Mouse (Mus musculus): ENCODE data around the gene Zdhhc22. TPM values are rescaled to one million over a fixed set of nuclear protein-coding genes. Genes with fewer than 3 reads are reported as not detected.

The Zdhhc22 gene
- polyA plus RNA-seq, 1 experiment from 2014 or later, result 2.9 TPM

DNA sequence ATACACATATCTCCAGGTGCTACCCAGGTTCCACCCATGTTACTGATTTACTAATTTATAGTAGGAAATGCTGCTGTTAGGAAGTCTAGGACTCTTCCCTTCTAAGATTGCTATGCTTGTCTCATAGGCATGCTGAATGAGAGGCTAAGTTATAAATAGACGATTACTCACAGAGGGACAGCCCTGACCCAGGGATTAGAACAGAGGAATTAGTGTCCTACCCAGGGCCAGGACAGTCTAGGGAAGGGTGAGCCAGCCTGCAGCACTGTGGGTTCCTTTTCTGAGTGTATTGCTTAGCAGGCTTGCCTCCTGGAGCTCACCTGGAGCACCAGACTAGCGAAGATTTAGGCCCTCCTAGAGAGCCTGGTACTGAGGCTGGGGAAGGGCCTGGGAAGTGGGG, 34.3 kb downstream of the Zdhhc22 start:
- Histone ChIP-seq H3K36me3 (peaks cover 65% of the 10 kb centered on the region), H3K4me1 (no peaks in the 10 kb centered on the region)
- ATAC-seq (ENCODE audit: low FRiP score), result no peak

DNA sequence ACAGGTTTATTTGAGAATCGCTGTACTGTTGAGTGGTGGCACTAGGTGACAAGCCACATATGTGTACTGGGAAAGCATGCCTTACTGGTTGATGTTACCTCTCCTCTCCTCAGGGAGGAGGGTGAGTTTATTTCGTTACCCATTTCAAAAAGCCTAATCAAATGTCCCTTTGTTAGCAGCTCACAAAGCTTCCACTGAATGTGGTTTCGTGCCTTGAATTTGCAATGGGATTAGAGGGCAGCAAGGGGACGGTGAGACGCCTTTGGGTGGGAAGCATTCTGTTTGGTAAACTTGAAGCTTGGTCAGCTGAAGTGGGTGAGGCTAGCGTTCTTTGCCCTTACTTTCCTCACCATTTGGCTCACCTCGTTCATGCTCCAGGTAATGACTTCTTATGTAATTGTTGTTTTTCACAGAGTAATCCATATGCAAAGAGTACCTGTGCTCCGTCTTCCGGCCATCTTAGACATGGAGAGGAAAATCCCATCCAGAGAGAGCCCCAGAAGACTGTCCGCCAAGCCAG, 37.8 kb downstream of the Zdhhc22 start:
- no peak overlapping the region for H3K9ac ChIP-seq
- peaks cover 23% of the 10 kb centered on the region for H3K4me1 ChIP-seq
- ATAC-seq (ENCODE audit: low FRiP score), result no peak
- WGBS, result 79% methylated on average over 10 of the region's 10 CpGs
- H3K36me3 ChIP-seq, result peaks cover 33% of the 10 kb centered on the region
- H3K4me2 ChIP-seq (replicated peaks), result no peak overlapping the region
- H3K27ac ChIP-seq, result no peak overlapping the region
- no peak overlapping the region for H3K4me3 ChIP-seq
- no peaks in the 10 kb centered on the region for H3K9me3 ChIP-seq (replicated peaks)
- no peaks in the 10 kb centered on the region for H3K27me3 ChIP-seq

More for the DNA sequence above, 34.3 kb downstream of the Zdhhc22 start:
- Histone ChIP-seq H3K4me2 (replicated peaks) (no peak overlapping the region), H3K27me3 (no peaks in the 10 kb centered on the region), H3K4me3 (no peak overlapping the region), H3K9ac (no peak overlapping the region), H3K9me3 (replicated peaks) (no peaks in the 10 kb centered on the region), H3K27ac (no peak overlapping the region)
- 87% methylated on average over 2 of the region's 2 CpGs for WGBS

DNA sequence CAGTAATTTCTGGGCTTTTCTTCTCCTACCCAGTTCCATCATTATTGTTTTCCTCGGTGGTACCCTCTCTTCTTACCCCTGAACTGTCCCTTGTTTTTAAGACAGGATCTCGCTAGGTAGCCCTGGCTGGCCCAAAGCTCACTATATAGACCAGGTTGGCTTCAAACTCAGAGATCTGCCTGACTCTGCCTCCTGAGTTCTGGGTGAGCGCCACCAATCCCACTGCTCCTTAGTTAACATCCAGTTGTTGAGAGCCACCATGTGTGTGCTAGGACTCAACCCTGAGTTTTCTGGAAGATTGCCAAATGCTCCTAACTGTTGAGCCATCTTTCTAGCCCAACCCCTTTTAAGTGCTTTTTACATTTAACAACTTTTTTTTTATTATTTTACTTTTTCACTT, 39.3 kb downstream of the Zdhhc22 start:
- 97% methylated on average over 3 of the region's 3 CpGs for WGBS
- H3K4me3 ChIP-seq, result no peak overlapping the region
- no peak for ATAC-seq (ENCODE audit: low FRiP score)
- H3K4me2 ChIP-seq (replicated peaks), result no peak overlapping the region
- H3K9me3 ChIP-seq (replicated peaks), result no peaks in the 10 kb centered on the region
- H3K27ac ChIP-seq, result no peak overlapping the region
- no peaks in the 10 kb centered on the region for H3K27me3 ChIP-seq
- H3K4me1 ChIP-seq, result peaks cover 27% of the 10 kb centered on the region
- H3K9ac ChIP-seq, result no peak overlapping the region
- peaks cover 23% of the 10 kb centered on the region for H3K36me3 ChIP-seq

DNA sequence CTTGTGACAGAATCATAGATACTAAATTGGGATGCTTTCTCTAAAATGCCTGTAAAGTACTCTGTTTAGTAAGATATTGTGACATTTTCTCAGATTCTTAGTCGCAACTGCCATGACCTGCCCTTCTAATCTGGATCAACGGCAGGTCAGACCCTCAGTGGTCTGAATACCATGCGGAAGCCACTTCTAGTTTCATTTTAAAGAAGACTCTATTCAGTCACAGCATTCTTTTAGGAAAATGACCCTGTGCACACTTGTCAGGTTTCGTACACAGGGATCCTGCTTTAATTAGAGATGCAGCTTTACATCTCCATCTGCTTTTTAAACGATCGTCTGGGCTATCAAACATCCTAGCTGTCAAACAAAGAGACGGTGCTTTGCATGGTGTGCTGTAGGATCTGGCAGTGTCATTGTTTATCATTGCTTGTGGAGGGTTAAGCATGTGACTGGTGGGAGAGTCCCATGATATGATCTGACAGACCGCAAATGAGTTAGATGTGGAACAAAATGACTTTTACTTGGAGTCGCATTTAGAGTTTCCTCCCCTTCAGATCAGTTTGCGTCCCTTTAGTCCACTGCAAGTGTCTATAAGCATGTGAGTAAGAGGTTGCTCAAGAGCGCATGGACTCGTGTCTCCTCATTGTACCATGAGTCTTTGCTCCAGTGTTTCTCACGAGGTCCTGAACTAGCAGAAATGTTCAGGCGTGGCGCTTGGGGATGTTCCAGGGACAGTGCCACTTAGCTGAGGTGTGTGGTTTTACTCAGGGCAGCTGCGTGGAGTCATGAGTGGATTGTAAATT, 39.9 kb downstream of the Zdhhc22 start:
- Histone ChIP-seq H3K4me3 (no peak overlapping the region), H3K9me3 (replicated peaks) (no peaks in the 10 kb centered on the region), H3K27ac (0 out of 2 replicates have a peak overlapping the region, but pooled peaks have one; percentile 13), H3K4me1 (peaks cover 29% of the 10 kb centered on the region), H3K36me3 (peaks cover 17% of the 10 kb centered on the region), H3K27me3 (no peaks in the 10 kb centered on the region), H3K4me2 (replicated peaks) (no peak overlapping the region), H3K9ac (no peak overlapping the region; the same call in 1 of the 2 replicates)
- no peak for ATAC-seq (ENCODE audit: low FRiP score)
- 84% methylated on average over 16 of the region's 16 CpGs for WGBS

DNA sequence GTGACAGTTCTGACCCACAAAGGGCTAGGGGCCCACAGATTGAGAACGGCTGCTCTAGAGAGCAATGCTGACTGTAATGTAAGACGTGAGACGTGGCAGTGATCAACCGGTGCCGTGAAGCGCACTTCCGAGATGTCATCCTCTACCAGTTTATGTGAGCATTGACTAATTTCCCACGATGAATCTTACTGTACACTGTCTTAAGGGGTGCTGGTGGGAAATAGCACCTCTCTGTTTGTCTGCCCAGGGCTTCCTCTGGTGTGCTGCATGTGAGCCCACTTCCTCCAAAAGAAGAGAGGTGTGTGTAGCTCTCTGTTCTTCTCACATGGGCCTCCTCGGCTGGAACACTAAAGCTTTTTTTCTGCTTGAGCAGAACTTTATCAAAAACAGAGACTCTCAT, 40.7 kb downstream of the Zdhhc22 start:
- WGBS, result 91% methylated on average over 9 of the region's 9 CpGs
- Histone ChIP-seq H3K9ac (no peak overlapping the region), H3K4me1 (peaks cover 32% of the 10 kb centered on the region), H3K9me3 (replicated peaks) (no peaks in the 10 kb centered on the region), H3K36me3 (peaks cover 11% of the 10 kb centered on the region), H3K27ac (no peak overlapping the region), H3K4me2 (replicated peaks) (no peak overlapping the region), H3K4me3 (no peak overlapping the region), H3K27me3 (no peaks in the 10 kb centered on the region)
- ATAC-seq (ENCODE audit: low FRiP score), result no peak

DNA sequence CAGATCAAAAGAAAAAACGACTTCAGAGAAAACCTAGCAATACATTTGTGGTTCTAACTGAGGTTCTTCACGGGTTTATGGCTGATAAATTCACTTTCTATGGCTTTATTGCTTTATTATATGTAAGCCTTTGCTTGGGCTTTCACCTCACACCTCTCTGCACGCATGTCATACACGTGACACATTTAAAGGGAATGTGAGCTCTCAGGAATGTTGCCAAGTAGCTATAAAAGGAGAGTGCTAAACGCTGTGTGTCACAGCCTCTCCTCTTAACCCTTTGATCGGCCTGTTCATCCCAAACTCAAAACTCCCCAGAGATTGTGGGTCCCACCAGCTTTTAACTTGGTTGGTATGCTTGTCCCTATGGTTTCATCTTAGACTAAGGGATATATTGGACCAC, 41.6 kb downstream of the Zdhhc22 start:
- H3K4me1 ChIP-seq, result peaks cover 32% of the 10 kb centered on the region

DNA sequence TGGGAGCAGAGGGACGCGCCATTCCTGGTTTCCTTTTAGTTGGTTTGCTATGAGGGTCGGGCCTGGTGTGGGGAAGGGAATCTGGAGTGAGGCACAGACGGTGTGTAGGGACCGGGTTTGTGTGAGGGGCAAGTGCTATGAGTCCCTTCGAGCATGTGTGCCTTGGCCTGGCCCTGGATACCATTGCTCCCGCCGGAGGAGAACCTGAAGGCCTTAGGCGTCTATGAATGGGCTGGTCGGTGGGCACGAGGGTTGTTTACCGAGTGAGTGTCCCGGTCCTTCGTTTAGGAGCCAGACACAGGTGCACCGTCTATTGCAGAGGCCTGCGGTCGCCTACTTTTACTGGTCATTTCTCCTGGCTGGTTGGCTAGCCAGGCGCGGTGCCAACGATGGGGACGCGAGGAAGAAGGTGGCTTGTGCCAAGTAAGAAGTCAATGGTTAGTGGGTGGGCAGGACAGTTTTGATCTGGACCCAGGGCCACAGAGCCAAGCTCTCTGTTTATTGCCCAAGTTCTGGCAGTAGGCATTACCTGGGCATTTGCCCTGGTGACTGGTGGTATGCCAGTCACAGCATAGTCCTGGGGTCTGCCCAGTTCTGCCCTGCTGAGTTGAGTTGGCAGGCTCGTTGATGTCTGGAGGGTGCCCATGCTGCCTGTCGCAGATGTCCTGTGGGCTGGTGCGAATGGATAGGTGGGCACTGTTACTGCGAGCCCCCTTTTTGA, 42.4 kb downstream of the Zdhhc22 start:
- Histone ChIP-seq H3K4me1 (peaks cover 32% of the 10 kb centered on the region), H3K36me3 (peaks cover 5% of the 10 kb centered on the region; the same call in 1 of the 2 replicates), H3K4me3 (peak overlapping the region; percentile 68), H3K27me3 (no peaks in the 10 kb centered on the region), H3K27ac (peak overlapping the region; percentile 100), H3K9me3 (replicated peaks) (no peaks in the 10 kb centered on the region), H3K4me2 (replicated peaks) (peak overlapping the region; percentile 94), H3K9ac (peak overlapping the region; percentile 89)
- 18% methylated on average over 26 of the region's 26 CpGs for WGBS
- ATAC-seq (ENCODE audit: low FRiP score), result peak; percentile 61

More for the DNA sequence above, 41.6 kb downstream of the Zdhhc22 start:
- Histone ChIP-seq H3K9me3 (replicated peaks) (no peaks in the 10 kb centered on the region), H3K9ac (no peak overlapping the region), H3K27me3 (no peaks in the 10 kb centered on the region), H3K4me3 (peak overlapping the region; percentile 68; the same call in 1 of the 2 replicates), H3K27ac (no peak overlapping the region), H3K36me3 (peaks cover 6% of the 10 kb centered on the region; the same call in 1 of the 2 replicates), H3K4me2 (replicated peaks) (peak overlapping the region; percentile 94)
- ATAC-seq (ENCODE audit: low FRiP score), result no peak
- 73% methylated on average over 6 of the region's 6 CpGs for WGBS

DNA sequence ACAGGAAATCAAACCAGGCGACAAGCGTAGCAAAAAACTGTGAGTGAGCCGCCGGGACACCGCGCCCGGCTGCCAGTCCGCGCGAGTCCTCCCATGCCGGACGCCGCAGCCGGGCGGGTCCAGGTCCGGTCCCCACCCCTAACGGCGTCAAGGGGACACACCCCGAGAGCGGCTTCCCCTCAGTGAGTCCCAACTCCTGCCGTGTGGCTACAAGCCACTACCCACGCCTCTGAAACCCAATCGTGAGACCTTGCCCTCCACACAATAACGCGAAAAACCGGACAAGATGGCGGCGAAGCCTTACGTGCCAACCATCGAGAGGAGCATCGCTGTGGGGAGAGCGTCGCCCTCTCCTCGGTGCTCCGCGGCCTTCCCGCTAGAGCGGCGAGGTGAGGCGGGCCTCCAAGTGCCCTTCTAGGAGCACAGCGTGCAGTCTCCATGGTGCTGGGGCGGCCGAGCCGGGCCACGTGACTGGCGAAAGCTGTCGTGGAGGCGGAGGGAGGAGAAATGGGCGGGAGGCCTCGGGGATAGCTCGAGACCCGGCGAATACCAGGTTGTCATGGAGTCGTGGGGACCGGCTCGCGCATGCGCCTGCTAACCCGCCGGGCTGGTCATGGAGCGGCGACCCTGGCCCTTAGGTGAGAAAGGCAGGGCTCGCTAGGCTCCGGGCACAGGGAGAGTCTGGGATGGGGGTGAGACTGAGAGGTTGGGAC, 43.2 kb downstream of the Zdhhc22 start, which contains the start of gene Cipc:
Gene Cipc, plus strand, starts transcription at position 182 of the 713 bp plus-strand sequence.
- under 1% methylated on average over 64 of the region's 64 CpGs for WGBS
- Histone ChIP-seq H3K27me3 (no peaks in the 10 kb centered on the region), H3K27ac (peak within 1 kb of the TSS; percentile 100), H3K4me3 (peak within 1 kb of the TSS; percentile 68), H3K4me1 (peaks cover 39% of the 10 kb centered on the region), H3K9ac (peak within 1 kb of the TSS; percentile 89), H3K4me2 (replicated peaks) (peak within 1 kb of the TSS; percentile 94), H3K9me3 (replicated peaks) (no peaks in the 10 kb centered on the region), H3K36me3 (no peaks in the 10 kb centered on the region)
- ATAC-seq (ENCODE audit: low FRiP score), result peak; percentile 98

DNA sequence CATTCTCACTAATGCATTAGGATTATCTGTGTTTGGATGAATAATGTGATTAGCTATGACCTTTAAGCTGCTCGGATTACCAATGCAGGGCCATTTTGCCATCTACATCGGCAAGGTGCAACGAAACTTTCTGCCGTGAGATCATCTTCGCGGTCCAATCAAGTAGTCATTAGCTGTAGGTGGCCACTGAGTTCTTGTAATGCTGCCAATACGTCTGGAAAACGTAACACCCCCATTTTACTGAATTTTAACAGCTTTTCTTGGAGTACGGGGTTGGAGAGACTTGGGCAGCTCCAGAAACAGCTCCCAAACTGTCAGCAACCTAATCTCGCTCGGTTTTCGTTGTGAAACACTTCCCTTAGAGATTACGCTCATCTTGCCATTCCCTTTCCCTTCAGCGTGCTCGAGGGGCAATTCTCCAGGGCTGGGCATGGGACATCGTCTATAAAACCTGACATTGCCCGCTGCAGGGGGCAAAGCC, 43.9 kb downstream of the Zdhhc22 start:
- H3K27me3 ChIP-seq, result no peaks in the 10 kb centered on the region
- peaks cover 44% of the 10 kb centered on the region for H3K4me1 ChIP-seq
- peak overlapping the region; percentile 100 for H3K27ac ChIP-seq
- H3K4me2 ChIP-seq (replicated peaks), result peak overlapping the region; percentile 94
- H3K9me3 ChIP-seq (replicated peaks), result no peaks in the 10 kb centered on the region
- peak overlapping the region; percentile 68 for H3K4me3 ChIP-seq
- ATAC-seq (ENCODE audit: low FRiP score), result no peak
- no peaks in the 10 kb centered on the region for H3K36me3 ChIP-seq
- H3K9ac ChIP-seq, result peak overlapping the region; percentile 89
- under 1% methylated on average over 17 of the region's 17 CpGs for WGBS

DNA sequence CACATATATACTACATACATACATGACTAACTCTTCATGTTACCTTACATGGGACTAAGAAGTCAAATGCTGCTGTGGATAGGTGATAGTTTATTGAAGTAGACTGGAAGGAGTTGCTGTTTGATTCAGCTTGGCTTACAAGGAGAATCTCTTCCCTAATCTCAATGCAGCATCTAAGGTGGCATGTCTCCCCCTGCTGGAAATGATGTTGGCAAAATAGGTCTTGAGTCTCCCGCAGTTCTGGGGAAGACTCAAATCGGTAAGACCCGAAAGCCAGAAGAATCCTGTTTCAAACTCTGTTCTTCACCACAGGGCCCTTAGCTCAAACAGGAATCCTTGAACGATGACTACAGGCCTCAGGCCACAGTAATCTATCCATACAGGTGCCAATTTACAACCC, 45.1 kb downstream of the Zdhhc22 start:
- ATAC-seq (ENCODE audit: low FRiP score), result no peak
- no peak overlapping the region for H3K4me3 ChIP-seq
- no peaks in the 10 kb centered on the region for H3K36me3 ChIP-seq
- 6% methylated on average over 4 of the region's 4 CpGs for WGBS
- H3K9me3 ChIP-seq (replicated peaks), result no peaks in the 10 kb centered on the region
- no peak overlapping the region for H3K27ac ChIP-seq
- H3K9ac ChIP-seq, result no peak overlapping the region
- no peak overlapping the region for H3K4me2 ChIP-seq (replicated peaks)
- H3K27me3 ChIP-seq, result no peaks in the 10 kb centered on the region
- H3K4me1 ChIP-seq, result peaks cover 49% of the 10 kb centered on the region

DNA sequence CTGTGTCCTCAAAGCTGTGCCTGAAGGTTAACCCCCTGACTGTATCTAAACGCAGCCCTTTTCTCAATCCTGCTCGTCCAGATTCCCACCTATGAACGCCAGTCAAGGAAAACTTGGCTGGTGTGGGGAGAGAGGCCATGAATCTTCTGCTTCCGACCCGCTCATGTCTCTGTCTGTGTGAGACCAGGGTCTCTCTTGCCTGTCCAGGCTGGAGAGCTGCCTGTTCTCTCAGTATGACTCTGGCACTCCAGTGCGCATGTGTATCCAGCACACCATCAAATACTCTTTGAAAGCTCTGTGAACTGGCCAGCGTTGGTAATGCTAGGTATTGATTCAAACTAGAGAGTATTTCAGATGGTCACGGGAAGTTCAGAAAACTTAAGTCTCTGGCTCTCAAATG, 46.8 kb downstream of the Zdhhc22 start:
- H3K4me1 ChIP-seq, result peaks cover 37% of the 10 kb centered on the region
- H3K4me3 ChIP-seq, result no peak overlapping the region
- H3K27ac ChIP-seq, result no peak overlapping the region
- no peaks in the 10 kb centered on the region for H3K9me3 ChIP-seq (replicated peaks)
- no peak overlapping the region for H3K9ac ChIP-seq
- H3K27me3 ChIP-seq, result no peaks in the 10 kb centered on the region
- H3K4me2 ChIP-seq (replicated peaks), result no peak overlapping the region
- H3K36me3 ChIP-seq, result no peaks in the 10 kb centered on the region
- no peak for ATAC-seq (ENCODE audit: low FRiP score)
- WGBS, result 94% methylated on average over 8 of the region's 8 CpGs
